Mouse (Mus musculus) adrenal gland, adult (tissue): ENCODE measurements at regions not wholly inside any gene's neighbourhood (a gene's known extent, or its start where the extent isn't known, plus 50 kb on each side); places are given as distances from the start of the nearest gene placed in this dataset.
"Not testable (repeated sequence)": the region's sequence is repeated elsewhere in the genome, so short reads cannot be mapped to it uniquely, and the experiment has no call there.

Source experiments
- DNase-seq, 2 experiments: peaks; one replicate each; pipeline ENCODE4 v3.0.0; 2022 to 2023; ENCODE audit warnings: low spot score in 1 of 2; ENCODE audit not compliant: inconsistent age in 2 of 2

DNA sequence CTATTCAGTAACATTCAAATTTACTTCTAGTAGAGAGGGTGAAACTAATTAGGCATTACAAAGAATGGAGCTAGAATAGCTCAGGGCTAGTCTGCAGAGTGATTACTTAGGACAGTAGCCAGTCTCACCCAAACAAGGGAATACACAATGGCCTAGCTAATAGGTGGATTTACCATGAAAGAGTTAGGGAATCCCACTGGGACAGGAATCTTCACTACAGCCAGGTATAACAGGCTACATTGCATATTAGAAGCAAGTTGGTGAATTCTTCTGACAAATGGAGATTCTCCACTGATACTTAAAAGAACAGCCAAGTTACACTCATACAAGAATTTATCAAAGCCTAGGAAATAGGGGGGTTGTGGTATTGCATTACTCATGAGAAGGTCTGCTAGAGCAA, 670.2 kb upstream of the Chrm3 start:
- not testable (repeated sequence) for DNase-seq

- no peak for DNase-seq
These were observed 669.7 kb upstream of the Chrm3 start for GRCm38 (mm10) chr13:11030381-11030780.

DNA sequence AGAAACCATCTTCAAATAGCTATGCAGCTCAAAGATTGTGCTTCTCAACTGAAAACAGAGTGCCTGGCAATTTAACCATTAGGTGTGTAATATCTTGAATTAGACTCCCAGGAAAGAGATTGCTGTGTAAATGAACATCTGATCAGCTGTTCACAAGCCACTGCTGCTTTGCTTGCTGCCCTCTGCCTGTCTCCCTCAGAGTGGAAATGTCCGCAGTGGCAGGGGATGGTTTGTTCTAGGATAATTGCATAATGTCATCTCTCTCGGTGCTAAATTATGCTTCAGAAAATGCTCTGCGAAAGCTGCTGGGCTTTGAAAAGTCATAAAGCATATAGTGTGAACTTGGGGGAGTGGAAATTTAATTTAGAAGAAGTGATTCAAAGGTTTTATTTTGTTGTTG, 665.3 kb upstream of the Chrm3 start:
- DNase-seq = no peak

GRCm38 (mm10) chr13:11024441-11024840, 663.8 kb upstream of the Chrm3 start:
- DNase-seq = no peak

DNA sequence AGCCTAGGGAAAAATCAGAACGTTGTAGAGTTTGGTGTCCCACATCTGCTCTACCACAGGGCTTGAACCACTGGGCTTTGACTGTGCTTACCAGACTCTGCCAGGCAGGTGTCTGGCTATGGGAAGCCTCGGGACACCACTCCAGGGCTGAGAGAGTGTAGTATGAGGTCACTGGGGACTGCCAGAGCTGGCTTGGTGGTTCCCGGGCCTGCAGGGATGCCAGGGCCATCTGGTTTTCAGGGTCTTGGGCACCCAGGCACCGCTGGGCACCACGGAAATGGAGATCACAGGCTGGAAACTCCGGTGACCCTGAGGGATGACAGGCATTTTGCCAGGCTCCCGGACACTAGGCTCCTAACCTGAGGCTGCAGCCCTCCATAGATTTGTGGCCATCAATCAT, 656.9 kb upstream of the Chrm3 start:
- peak; percentile 11 to 34 for DNase-seq

- no peak for DNase-seq
These were observed 644.7 kb upstream of the Chrm3 start for GRCm38 (mm10) chr13:11005374-11005773.

DNA sequence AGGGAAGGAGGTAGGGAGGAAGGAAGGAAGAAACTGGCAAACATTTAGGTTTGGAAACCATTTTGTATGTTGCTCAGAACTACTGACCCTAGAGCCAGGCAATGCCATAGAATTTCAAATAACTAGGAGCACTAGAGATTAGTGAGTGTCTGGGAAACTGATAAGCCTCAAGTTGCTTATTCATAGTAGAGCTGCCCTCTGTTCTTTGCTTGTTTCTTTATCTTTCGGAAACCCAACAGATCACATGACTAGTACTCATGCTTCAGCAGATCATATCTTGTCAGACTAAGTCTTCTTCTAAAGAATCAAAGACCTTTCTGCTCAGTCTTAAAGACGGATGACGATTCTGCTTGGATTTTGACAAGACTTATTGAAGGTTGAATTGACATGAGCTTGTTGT, 630.5 kb upstream of the Chrm3 start:
- no peak for DNase-seq

DNA sequence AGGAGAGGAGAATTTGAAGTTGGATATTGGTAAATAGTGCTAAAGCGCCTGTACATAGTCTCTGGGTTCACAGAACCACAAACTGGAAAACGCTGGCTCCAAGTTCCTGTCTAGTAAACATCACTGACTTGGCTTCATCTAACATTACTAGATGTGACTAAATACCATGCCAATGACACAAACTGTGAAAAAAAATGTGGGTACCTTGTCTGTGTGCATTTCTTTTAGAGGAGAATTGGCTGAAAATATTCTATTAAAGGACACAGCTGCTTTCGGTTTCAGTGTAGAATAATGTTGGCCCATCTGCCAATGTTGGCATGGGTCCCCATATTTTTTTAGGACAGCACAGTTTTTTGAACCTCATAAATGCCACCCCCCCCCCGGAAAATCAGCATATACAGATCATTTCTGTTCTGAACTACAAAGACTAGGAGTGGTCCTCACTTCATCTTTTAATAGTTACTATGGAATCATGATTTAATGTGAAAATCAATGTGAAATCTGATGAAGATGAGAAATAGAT, 629.9 kb upstream of the Chrm3 start:
- no peak for DNase-seq

DNA sequence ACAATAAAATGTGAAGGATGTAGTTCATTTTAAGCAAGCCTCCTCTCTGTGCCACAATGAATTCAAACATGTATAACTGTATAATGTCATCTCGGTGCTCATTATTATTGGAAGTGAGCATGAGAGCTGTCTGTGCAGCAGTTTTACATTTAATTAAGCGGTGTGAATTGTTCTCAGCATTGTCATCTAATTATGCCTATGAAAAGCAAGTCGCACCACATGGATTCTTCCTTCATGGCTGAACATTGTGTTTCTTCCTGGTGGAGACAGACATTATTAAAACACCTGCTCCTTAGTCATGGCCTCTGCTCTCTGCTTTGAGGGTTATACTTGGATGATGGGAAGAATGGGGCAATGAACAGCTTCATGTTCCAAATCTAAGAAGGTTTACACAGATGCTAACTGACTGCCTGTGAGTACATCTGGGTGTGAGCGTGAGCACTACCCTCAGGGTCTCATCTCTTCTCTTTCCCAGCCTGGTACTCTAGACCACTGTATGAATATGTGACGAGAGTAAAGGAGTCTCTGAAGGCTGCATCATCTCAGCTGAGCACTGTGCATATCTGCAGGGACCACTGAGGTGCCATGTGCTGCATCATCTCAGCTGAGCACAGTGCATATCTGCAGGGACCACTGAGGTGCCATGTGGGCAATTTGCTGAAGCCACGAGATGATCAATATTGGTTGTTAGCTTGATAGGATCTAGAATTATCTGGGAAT, 628.6 kb upstream of the Chrm3 start:
- no peak for DNase-seq

- DNase-seq = peak in 1 of 2 experiments; percentile 14
These were observed 623.1 kb upstream of the Chrm3 start for GRCm38 (mm10) chr13:10983736-10984135.

DNA sequence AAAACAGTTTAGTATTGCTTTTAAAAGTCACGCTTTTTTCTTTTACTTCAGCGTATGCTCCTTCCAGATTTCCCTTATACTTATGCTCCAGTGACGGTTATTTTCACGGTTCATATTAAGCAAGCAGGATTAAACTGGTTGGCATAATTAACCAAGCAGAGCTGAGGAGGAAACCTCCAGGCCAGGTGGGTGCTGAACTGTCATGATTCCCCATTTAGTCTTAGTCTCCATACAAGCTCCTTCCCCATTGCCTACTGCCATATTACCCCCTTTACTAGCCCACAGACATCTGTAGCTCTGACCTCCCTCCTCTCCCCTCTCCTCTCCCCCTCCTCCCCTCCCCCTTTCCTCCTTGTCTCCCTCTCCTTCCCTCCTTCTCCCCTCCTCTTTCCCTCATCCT, 621.9 kb upstream of the Chrm3 start:
- peak in 1 of 2 experiments; percentile 7 for DNase-seq

DNA sequence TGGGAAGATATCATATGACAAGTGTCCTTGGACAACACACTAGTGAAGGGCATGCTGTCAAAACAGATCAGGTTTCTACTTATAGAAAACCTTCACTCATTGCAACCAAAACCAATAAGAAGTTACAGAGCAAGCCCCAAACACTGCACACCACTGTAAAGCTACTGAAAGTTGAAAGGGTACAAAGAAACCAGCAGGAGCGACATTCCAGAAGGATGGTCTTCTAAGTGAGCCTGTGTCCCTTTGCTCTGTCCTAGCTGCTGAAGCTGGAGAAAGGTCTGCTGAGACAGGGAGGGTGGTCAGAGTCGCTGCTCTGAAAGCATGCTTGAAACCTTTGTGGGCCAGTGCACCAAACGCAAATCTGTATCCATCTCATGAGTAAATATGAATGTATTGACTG, 611.3 kb upstream of the Chrm3 start:
- no peak for DNase-seq

DNA sequence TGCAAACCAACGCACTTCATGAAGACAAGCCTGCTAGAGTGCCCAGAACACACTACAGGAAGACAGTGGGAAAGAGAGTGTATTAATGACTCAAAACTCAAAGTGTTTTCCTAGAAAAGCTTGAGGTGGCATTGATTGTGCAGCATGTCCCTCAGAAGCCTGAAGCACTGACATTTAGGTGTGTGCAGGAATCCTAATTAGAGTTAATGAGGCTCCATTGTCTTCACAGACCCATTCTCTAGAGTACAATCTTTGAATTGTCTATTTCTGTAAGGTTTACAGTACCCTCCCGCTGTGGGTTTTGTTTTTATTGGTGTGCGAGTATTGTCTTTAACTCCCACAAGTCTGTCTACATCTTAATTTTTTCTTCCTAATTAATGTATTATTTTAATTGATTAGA, 610.1 kb upstream of the Chrm3 start:
- DNase-seq = no peak

DNA sequence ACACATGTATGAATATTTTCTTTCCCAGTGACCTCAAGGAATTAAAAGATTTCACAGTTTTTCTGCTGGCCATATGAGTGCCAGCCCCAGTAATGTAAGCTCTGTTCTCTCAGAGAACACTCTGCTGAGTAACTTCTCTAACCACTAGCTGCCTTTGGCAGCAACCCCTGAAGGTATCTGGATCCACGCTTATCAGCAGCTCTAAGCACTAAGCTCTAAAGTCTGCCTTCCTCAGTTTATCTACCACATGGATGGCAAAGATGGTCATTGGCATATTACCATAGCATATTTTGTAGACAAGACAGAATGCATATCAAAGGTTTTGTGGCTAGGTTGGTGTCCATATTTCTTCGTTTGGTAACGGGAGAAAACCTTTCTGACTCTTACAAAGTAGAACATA, 592.3 kb upstream of the Chrm3 start:
- DNase-seq = no peak

DNA sequence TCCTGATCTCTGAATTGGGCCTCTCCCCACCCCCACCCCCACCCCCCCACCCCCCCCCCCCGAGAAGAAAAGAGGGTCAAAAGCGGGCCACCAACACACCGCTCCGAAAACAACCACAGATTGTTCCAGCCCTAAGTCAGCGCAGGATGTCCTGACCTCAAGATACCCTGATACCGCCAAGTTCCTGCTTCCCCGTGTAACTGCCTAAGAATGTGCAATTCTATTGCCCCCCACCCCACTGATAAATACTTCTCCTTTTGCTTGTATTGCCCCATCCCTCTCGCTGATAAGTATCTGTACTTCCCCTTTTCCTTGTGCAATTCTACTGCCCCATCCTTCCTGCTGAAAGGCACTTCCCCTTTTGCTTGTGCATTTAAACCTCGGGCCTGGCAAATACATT, 590.0 kb upstream of the Chrm3 start:
- not testable (repeated sequence) for DNase-seq

GRCm38 (mm10) chr13:10947398-10947797, 586.8 kb upstream of the Chrm3 start:
- no peak for DNase-seq

- DNase-seq = no peak
These were observed 583.2 kb upstream of the Chrm3 start for GRCm38 (mm10) chr13:10943877-10944276.

- peak in 1 of 2 experiments; percentile 73 for DNase-seq
These were observed 581.5 kb upstream of the Chrm3 start for GRCm38 (mm10) chr13:10942031-10942655.

GRCm38 (mm10) chr13:10938233-10938632, 577.6 kb upstream of the Chrm3 start:
- DNase-seq = no peak

GRCm38 (mm10) chr13:10930741-10931140, 570.1 kb upstream of the Chrm3 start:
- DNase-seq = no peak

GRCm38 (mm10) chr13:10914377-10914776, 553.7 kb upstream of the Chrm3 start:
- no peak for DNase-seq

GRCm38 (mm10) chr13:10909122-10909751, 548.6 kb upstream of the Chrm3 start:
- DNase-seq = peak in 1 of 2 experiments; percentile 54
